Mouse (Mus musculus) liver, embryonic 15.5 days (tissue): Measurements from ENCODE around the gene Bst2. TPM values are rescaled to one million over a fixed set of nuclear protein-coding genes. Genes with fewer than 3 reads are reported as not detected.

Experiments
- ATAC-seq: fragments of 200-750 bp; cut with Nextera tagmentation; 2 replicates; pipeline ENCODE4 v1.8.0; 2017; ENCODE audit warnings: moderate number of reproducible peaks, mild to moderate bottlenecking, moderate library complexity; ENCODE audit not compliant: insufficient read depth
- H3K27ac ChIP-seq: fragments of 300-500 bp; sonication (generic); replicated peaks from 2 replicates; pipeline ENCODE4 v1.5.1; 2015; ENCODE audit warnings: mild to moderate bottlenecking, inconsistent platforms
- H3K27me3 ChIP-seq: fragments of 300-500 bp; sonication (generic); 2 replicates; pipeline ENCODE4 v1.6.1; 2015; ENCODE audit warnings: mild to moderate bottlenecking, inconsistent platforms
- H3K36me3 ChIP-seq: fragments of 300-500 bp; sonication (generic); replicated peaks from 2 replicates; pipeline ENCODE4 v1.6.1; 2015; ENCODE audit warnings: moderate library complexity, mild to moderate bottlenecking, inconsistent platforms
- H3K4me1 ChIP-seq: fragments of 300-500 bp; sonication (generic); replicated peaks from 2 replicates; pipeline ENCODE4 v1.6.1; 2015; ENCODE audit warnings: inconsistent platforms
- H3K4me2 ChIP-seq: fragments of 300-500 bp; sonication (generic); 2 replicates; pipeline ENCODE4 v1.6.1; 2015; ENCODE audit warnings: moderate library complexity, mild to moderate bottlenecking, inconsistent platforms
- H3K4me3 ChIP-seq: fragments of 300-500 bp; sonication (generic); replicated peaks from 2 replicates; pipeline ENCODE4 v1.5.1; 2015; ENCODE audit warnings: mild to moderate bottlenecking, inconsistent platforms
- H3K9ac ChIP-seq: fragments of 300-500 bp; sonication (generic); 2 replicates; pipeline ENCODE4 v1.6.1; 2015; ENCODE audit warnings: moderate library complexity, mild to moderate bottlenecking, inconsistent platforms
- H3K9me3 ChIP-seq: fragments of 300-500 bp; sonication (generic); replicated peaks from 2 replicates; pipeline ENCODE4 v1.6.1; 2016; ENCODE audit warnings: inconsistent platforms
- WGBS: fragments of 180-500 bp; shearing (Covaris S2); methylation state at CpG from one replicate; pipeline ENCODE4 v1.1.7; 2015; ENCODE audit warnings: mixed read lengths; ENCODE audit not compliant: insufficient replicate concordance; 5-methylcytosine and 5-hydroxymethylcytosine counted together
- polyA plus RNA-seq: library from polyadenylated mRNA; unstranded; fragments of >200 nt; fragmentation: Nextera tagmentation; extraction: Ambion mirVana; gene quantifications from 2 replicates; pipeline ENCODE4 v1.2.1, GENCODE M21; 2015

The Bst2 gene
- polyA plus RNA-seq, 1 experiment from 2014 or later: 37.3 TPM

DNA sequence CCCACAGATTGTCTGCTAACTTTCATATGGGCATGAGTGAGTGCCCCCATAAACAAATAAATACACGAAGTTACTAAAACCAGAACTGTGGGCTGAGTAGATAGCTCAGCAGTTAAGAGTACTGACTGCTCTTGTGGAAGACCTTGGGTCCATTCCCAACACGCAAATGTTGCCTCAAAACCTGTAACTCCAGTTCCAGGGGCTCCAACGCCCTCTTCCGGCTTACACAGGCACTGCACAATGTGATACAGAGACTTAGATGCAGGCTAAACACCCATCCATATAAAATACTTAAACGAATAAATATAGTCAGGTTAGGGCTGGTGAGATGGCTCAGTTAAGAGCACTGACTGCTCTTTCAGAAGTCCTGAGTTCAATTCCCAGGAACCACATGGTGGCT lies 22.2 kb downstream of the Bst2 start:
- no peak overlapping the region for H3K4me2 ChIP-seq
- WGBS: 50% methylated on average over 5 of the region's 5 CpGs
- no peak overlapping the region for H3K27ac ChIP-seq
- peaks cover 6% of the 10 kb centered on the region; the same call in 1 of the 2 replicates for H3K27me3 ChIP-seq
- H3K4me1 ChIP-seq: peaks cover 18% of the 10 kb centered on the region
- no peak for ATAC-seq
- H3K4me3 ChIP-seq: no peak overlapping the region
- no peaks in the 10 kb centered on the region for H3K36me3 ChIP-seq
- H3K9ac ChIP-seq: no peak overlapping the region
- no peaks in the 10 kb centered on the region for H3K9me3 ChIP-seq

- Histone ChIP-seq H3K36me3 (no peaks in the 10 kb centered on the region), H3K9ac (no peak overlapping the region), H3K9me3 (no peaks in the 10 kb centered on the region), H3K4me1 (peaks cover 19% of the 10 kb centered on the region), H3K4me3 (no peak overlapping the region), H3K27ac (no peak overlapping the region), H3K4me2 (no peak overlapping the region), H3K27me3 (peaks cover 20% of the 10 kb centered on the region)
- ATAC-seq: no peak
- 32% methylated on average over 15 of the region's 15 CpGs for WGBS
These were observed 24.1 kb downstream of the Bst2 start for GRCm38 (mm10) chr8:71513018-71513754.

GRCm38 (mm10) chr8:71511644-71512043 lies 25.6 kb downstream of the Bst2 start, which contains the start of gene Plvap:
TSS of gene Plvap (minus strand) at chr8:71511752.
- WGBS: 2% methylated on average over 14 of the region's 14 CpGs
- H3K4me1 ChIP-seq: peaks cover 28% of the 10 kb centered on the region
- H3K9ac ChIP-seq: no peak within 1 kb of the TSS
- no peaks in the 10 kb centered on the region for H3K9me3 ChIP-seq
- peak within 1 kb of the TSS; percentile 36 for H3K4me3 ChIP-seq
- peak within 1 kb of the TSS; percentile 64 for H3K4me2 ChIP-seq
- ATAC-seq: peak; percentile 84
- H3K27ac ChIP-seq: no peak within 1 kb of the TSS
- peaks cover 35% of the 10 kb centered on the region for H3K27me3 ChIP-seq
- no peaks in the 10 kb centered on the region for H3K36me3 ChIP-seq

DNA sequence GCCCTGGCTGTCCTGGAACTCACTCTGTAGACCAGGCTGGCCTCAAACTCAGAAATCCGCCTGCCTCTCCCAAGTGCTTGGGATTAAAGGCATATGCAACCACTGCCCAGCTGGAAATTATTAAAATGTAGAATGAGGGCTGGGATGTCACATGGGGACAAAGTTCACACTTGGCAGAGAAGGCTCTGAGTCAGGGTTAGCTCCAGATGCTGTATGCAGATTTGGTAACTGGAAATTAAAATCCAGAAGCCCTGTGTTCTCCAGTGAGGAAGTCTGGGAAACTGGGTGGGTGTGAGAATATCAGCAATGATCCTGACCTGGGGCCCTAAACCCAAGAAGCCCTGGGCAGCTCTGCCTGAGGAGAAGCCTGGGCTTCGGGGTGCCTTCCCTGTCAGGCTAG lies 27.9 kb downstream of the Bst2 start:
- 52% methylated on average over 2 of the region's 2 CpGs for WGBS
- H3K27ac ChIP-seq: no peak overlapping the region
- no peak for ATAC-seq
- H3K4me1 ChIP-seq: peaks cover 28% of the 10 kb centered on the region
- no peak overlapping the region for H3K4me3 ChIP-seq
- no peak overlapping the region for H3K4me2 ChIP-seq
- no peaks in the 10 kb centered on the region for H3K9me3 ChIP-seq
- no peak overlapping the region for H3K9ac ChIP-seq
- peaks cover 50% of the 10 kb centered on the region for H3K27me3 ChIP-seq
- no peaks in the 10 kb centered on the region for H3K36me3 ChIP-seq

GRCm38 (mm10) chr8:71507589-71508104 lies 29.6 kb downstream of the Bst2 start:
- Histone ChIP-seq H3K9ac (no peak overlapping the region), H3K9me3 (no peaks in the 10 kb centered on the region), H3K4me3 (peak overlapping the region; percentile 35), H3K27me3 (peaks cover 50% of the 10 kb centered on the region), H3K4me1 (peaks cover 26% of the 10 kb centered on the region), H3K36me3 (no peaks in the 10 kb centered on the region), H3K27ac (no peak overlapping the region), H3K4me2 (peak overlapping the region; percentile 64)
- WGBS: 1% methylated on average over 61 of the region's 61 CpGs
- ATAC-seq: peak; percentile 39

GRCm38 (mm10) chr8:71505979-71506378 lies 31.3 kb downstream of the Bst2 start:
- 61% methylated on average over 4 of the region's 4 CpGs for WGBS
- no peak overlapping the region for H3K4me2 ChIP-seq
- peaks cover 11% of the 10 kb centered on the region for H3K4me1 ChIP-seq
- no peak overlapping the region for H3K4me3 ChIP-seq
- peaks cover 46% of the 10 kb centered on the region for H3K27me3 ChIP-seq
- H3K27ac ChIP-seq: no peak overlapping the region
- H3K36me3 ChIP-seq: no peaks in the 10 kb centered on the region
- H3K9ac ChIP-seq: no peak overlapping the region
- no peaks in the 10 kb centered on the region for H3K9me3 ChIP-seq
- ATAC-seq: no peak

GRCm38 (mm10) chr8:71505326-71505725 lies 31.9 kb downstream of the Bst2 start:
- no peak for ATAC-seq
- Histone ChIP-seq H3K36me3 (no peaks in the 10 kb centered on the region), H3K4me1 (peaks cover 11% of the 10 kb centered on the region), H3K4me2 (no peak overlapping the region), H3K4me3 (no peak overlapping the region), H3K27ac (no peak overlapping the region), H3K9ac (no peak overlapping the region), H3K27me3 (peaks cover 44% of the 10 kb centered on the region), H3K9me3 (no peaks in the 10 kb centered on the region)
- 54% methylated on average over 4 of the region's 4 CpGs for WGBS

GRCm38 (mm10) chr8:71504349-71504748 lies 32.9 kb downstream of the Bst2 start:
- H3K27ac ChIP-seq: no peak overlapping the region
- peaks cover 40% of the 10 kb centered on the region for H3K27me3 ChIP-seq
- no peaks in the 10 kb centered on the region for H3K9me3 ChIP-seq
- ATAC-seq: no peak
- WGBS: 85% methylated on average over 4 of the region's 4 CpGs
- H3K4me1 ChIP-seq: peaks cover 14% of the 10 kb centered on the region
- H3K9ac ChIP-seq: no peak overlapping the region
- no peak overlapping the region for H3K4me3 ChIP-seq
- H3K36me3 ChIP-seq: no peaks in the 10 kb centered on the region
- H3K4me2 ChIP-seq: no peak overlapping the region

- Histone ChIP-seq H3K27me3 (no peaks in the 10 kb centered on the region), H3K9ac (no peak overlapping the region), H3K4me3 (no peak overlapping the region), H3K4me2 (no peak overlapping the region), H3K9me3 (no peaks in the 10 kb centered on the region), H3K4me1 (peaks cover 27% of the 10 kb centered on the region), H3K36me3 (peaks cover 2% of the 10 kb centered on the region), H3K27ac (no peak overlapping the region)
- ATAC-seq: peak; percentile 49; the same call in 1 of the 2 replicates
- 33% methylated on average over 16 of the region's 16 CpGs for WGBS
These were observed 38.2 kb downstream of the Bst2 start for GRCm38 (mm10) chr8:71498816-71499690.

DNA sequence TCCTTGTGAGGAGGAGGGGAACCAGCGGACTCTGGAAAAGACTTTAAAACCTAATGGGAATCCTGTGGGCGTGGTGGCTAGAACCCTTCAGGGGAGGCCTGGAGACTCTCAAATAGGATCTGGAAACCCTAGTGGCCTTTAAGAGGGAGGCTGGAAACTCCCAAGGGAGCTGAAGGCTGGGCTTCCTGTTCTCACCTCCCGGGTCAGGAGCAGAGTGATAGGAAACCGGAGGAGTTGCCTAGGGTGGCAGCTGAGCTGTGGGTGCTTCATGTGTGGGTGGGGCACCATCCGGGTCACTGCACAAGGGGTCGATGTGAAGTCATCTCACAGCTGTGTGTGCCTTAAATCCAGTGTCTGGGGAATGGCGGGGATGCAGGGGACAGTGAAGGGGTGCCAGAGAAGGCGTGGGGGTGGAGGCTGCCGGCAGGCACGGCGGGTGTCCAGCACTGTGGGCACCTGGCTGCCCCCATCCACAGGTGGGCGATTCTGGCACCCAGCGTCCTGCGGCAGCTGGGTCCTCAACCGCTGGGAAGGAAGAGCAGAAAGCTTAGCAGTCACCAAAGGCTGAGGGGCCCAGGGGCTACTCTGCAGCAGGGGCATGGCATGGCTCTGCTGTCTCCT lies 39.3 kb downstream of the Bst2 start:
- no peaks in the 10 kb centered on the region for H3K9me3 ChIP-seq
- no peak overlapping the region for H3K9ac ChIP-seq
- H3K4me1 ChIP-seq: peaks cover 30% of the 10 kb centered on the region
- H3K4me3 ChIP-seq: no peak overlapping the region
- 0 out of 2 replicates have a peak overlapping the region, but pooled peaks have one; percentile 6 for H3K27ac ChIP-seq
- no peak for ATAC-seq
- WGBS: 47% methylated on average over 15 of the region's 15 CpGs
- H3K4me2 ChIP-seq: no peak overlapping the region
- H3K27me3 ChIP-seq: no peaks in the 10 kb centered on the region
- H3K36me3 ChIP-seq: peaks cover 9% of the 10 kb centered on the region
